Mouse (Mus musculus): ENCODE measurements around the gene Rab5b. TPM values are rescaled to one million over a fixed set of nuclear protein-coding genes. Genes with fewer than 3 reads are reported as not detected.
A peak's percentile ranks its signal among the peaks of the same experiment; 100 is the strongest.

Rab5b gene
- total and polyA plus RNA-seq, 2 experiments from 2014 or later = 51.2 to 75.3 TPM

GRCm38 (mm10) chr10:128695411-128695991 lies 563 bp downstream of the Rab5b start:
- no peak for ATAC-seq (ENCODE audit: insufficient read depth, low read depth)
- peak overlapping the region; percentile 95 for H3K27ac ChIP-seq (ENCODE audit: low read depth)
- no peak for TF ChIP-seq CTCF (IDR thresholded peaks at IDR 0.05; ENCODE audit: low read depth)
- TF ChIP-seq EP300 (IDR thresholded peaks at IDR 0.05; ENCODE audit: low read depth) = no peak
- H3K4me1 ChIP-seq (ENCODE audit: control insufficient read depth, insufficient read depth) = peaks cover 19% of the 10 kb centered on the region
- WGBS = under 1% methylated on average over 22 of the region's 22 CpGs
- no peaks in the 10 kb centered on the region for H3K9me3 ChIP-seq (replicated peaks; ENCODE audit: control insufficient read depth, low read length)
- peaks cover 11% of the 10 kb centered on the region for H3K36me3 ChIP-seq (replicated peaks; ENCODE audit: control insufficient read depth, insufficient read depth, low read length)
- H3K9ac ChIP-seq (replicated peaks; ENCODE audit: low read depth, low read length) = peak overlapping the region; percentile 86
- peak overlapping the region; percentile 84 for H3K4me2 ChIP-seq (ENCODE audit: low read depth, low read length)
- DNase-seq (ENCODE audit: low spot score) = no peak
- no peaks in the 10 kb centered on the region for H3K27me3 ChIP-seq (ENCODE audit: control insufficient read depth, insufficient read depth, low read length)
- H3K4me3 ChIP-seq (ENCODE audit: low read depth, low read length) = peak overlapping the region; percentile 76

DNA sequence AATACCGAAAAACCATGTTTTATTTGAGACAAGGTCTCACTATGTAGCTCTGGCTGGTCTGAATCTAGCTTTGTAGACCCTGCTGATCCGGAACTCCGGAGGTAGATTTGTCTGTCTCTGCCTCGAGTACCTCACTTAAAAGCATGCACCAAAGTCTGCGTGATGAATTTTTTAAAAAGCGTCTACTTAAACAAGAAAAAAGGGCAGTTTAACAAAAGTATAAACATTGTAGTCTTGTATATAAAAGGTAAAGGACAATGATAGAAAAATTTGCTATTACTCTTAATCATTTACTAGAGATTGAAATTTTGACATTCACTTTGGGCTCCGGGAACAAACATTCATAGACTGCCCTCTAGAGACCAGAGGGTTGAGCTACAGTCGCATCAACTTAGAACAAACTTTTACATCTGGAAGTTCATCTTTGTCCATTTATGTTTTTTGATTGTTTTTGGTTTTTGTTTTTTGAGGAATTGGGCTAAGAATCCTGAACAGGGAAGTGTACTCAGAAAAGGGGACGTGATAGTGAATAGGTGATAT lies 21.5 kb downstream of the Rab5b start:
- ATAC-seq (ENCODE audit: insufficient read depth, low read depth) (no peak), DNase-seq (ENCODE audit: low spot score) (peak; percentile 32)
- H3K27me3 ChIP-seq (ENCODE audit: control insufficient read depth, insufficient read depth, low read length) = no peaks in the 10 kb centered on the region
- peak overlapping the region; percentile 47; the same call in 1 of the 2 replicates for H3K9ac ChIP-seq (replicated peaks; ENCODE audit: low read depth, low read length)
- TF ChIP-seq CTCF (IDR thresholded peaks at IDR 0.05; ENCODE audit: low read depth) (peak; percentile 56), EP300 (IDR thresholded peaks at IDR 0.05; ENCODE audit: low read depth) (no peak)
- H3K27ac ChIP-seq (ENCODE audit: low read depth) = peak overlapping the region; percentile 66
- no peaks in the 10 kb centered on the region for H3K4me1 ChIP-seq (ENCODE audit: control insufficient read depth, insufficient read depth)
- H3K9me3 ChIP-seq (replicated peaks; ENCODE audit: control insufficient read depth, low read length) = no peaks in the 10 kb centered on the region
- peaks cover 4% of the 10 kb centered on the region for H3K36me3 ChIP-seq (replicated peaks; ENCODE audit: control insufficient read depth, insufficient read depth, low read length)
- 3% methylated on average over 9 of the region's 9 CpGs for WGBS
- H3K4me2 ChIP-seq (ENCODE audit: low read depth, low read length) = peak overlapping the region; percentile 83
- peak overlapping the region; percentile 74 for H3K4me3 ChIP-seq (ENCODE audit: low read depth, low read length)

- TF ChIP-seq EP300 (IDR thresholded peaks at IDR 0.05; ENCODE audit: low read depth) = no peak
- peak; percentile 76 for DNase-seq (ENCODE audit: low spot score)
- WGBS = under 1% methylated on average over 60 of the region's 60 CpGs
- Histone ChIP-seq H3K36me3 (replicated peaks; ENCODE audit: control insufficient read depth, insufficient read depth, low read length) (no peaks in the 10 kb centered on the region), H3K27ac (ENCODE audit: low read depth) (peak within 1 kb of the TSS; percentile 66), H3K9ac (replicated peaks; ENCODE audit: low read depth, low read length) (peak within 1 kb of the TSS; percentile 47; the same call in 1 of the 2 replicates), H3K9me3 (replicated peaks; ENCODE audit: control insufficient read depth, low read length) (no peaks in the 10 kb centered on the region), H3K4me2 (ENCODE audit: low read depth, low read length) (peak within 1 kb of the TSS; percentile 83), H3K4me1 (ENCODE audit: control insufficient read depth, insufficient read depth) (no peaks in the 10 kb centered on the region), H3K4me3 (ENCODE audit: low read depth, low read length) (peak within 1 kb of the TSS; percentile 74), H3K27me3 (ENCODE audit: control insufficient read depth, insufficient read depth, low read length) (no peaks in the 10 kb centered on the region)
- peak; percentile 94 for ATAC-seq (ENCODE audit: insufficient read depth, low read depth)
These were observed 22.1 kb downstream of the Rab5b start, which contains the start of gene Suox for GRCm38 (mm10) chr10:128673763-128674468. Suox (minus strand) TSS chr10:128674073.

DNA sequence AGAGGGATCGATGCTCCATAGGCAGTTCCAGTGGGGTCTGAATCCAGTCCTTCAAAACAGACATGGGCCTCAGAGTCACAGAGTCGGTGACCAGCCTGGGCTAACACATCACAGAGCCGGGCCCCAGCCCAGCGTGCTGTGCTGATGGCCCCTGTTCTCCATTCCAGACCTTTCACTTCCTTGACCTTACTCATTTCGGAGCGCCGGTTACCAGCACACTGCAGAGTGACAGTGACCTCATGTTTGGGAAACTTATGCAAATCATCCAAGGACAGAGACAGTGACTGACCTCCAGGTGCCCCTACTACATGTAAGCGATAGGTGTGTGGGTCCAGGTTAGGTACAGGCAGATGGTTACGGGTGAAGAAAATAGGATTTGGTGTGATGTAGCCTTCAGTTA lies 24.9 kb downstream of the Rab5b start:
- H3K9me3 ChIP-seq (replicated peaks; ENCODE audit: control insufficient read depth, low read length) = no peaks in the 10 kb centered on the region
- DNase-seq (ENCODE audit: low spot score) (no peak), ATAC-seq (ENCODE audit: insufficient read depth, low read depth) (no peak)
- no peak overlapping the region for H3K27ac ChIP-seq (ENCODE audit: low read depth)
- H3K36me3 ChIP-seq (replicated peaks; ENCODE audit: control insufficient read depth, insufficient read depth, low read length) = no peaks in the 10 kb centered on the region
- no peak overlapping the region for H3K4me3 ChIP-seq (ENCODE audit: low read depth, low read length)
- TF ChIP-seq EP300 (IDR thresholded peaks at IDR 0.05; ENCODE audit: low read depth) (no peak), CTCF (IDR thresholded peaks at IDR 0.05; ENCODE audit: low read depth) (no peak)
- no peaks in the 10 kb centered on the region for H3K27me3 ChIP-seq (ENCODE audit: control insufficient read depth, insufficient read depth, low read length)
- H3K4me2 ChIP-seq (ENCODE audit: low read depth, low read length) = no peak overlapping the region
- no peak overlapping the region for H3K9ac ChIP-seq (replicated peaks; ENCODE audit: low read depth, low read length)
- H3K4me1 ChIP-seq (ENCODE audit: control insufficient read depth, insufficient read depth) = no peaks in the 10 kb centered on the region
- 88% methylated on average over 9 of the region's 9 CpGs for WGBS

GRCm38 (mm10) chr10:128668790-128669672 lies 27.0 kb downstream of the Rab5b start:
- Histone ChIP-seq H3K9ac (replicated peaks; ENCODE audit: low read depth, low read length) (peak overlapping the region; percentile 64; the same call in 1 of the 2 replicates), H3K36me3 (replicated peaks; ENCODE audit: control insufficient read depth, insufficient read depth, low read length) (no peaks in the 10 kb centered on the region), H3K4me3 (ENCODE audit: low read depth, low read length) (peak overlapping the region; percentile 63), H3K27me3 (ENCODE audit: control insufficient read depth, insufficient read depth, low read length) (no peaks in the 10 kb centered on the region), H3K4me1 (ENCODE audit: control insufficient read depth, insufficient read depth) (no peaks in the 10 kb centered on the region), H3K27ac (ENCODE audit: low read depth) (no peak overlapping the region), H3K9me3 (replicated peaks; ENCODE audit: control insufficient read depth, low read length) (no peaks in the 10 kb centered on the region), H3K4me2 (ENCODE audit: low read depth, low read length) (peak overlapping the region; percentile 81)
- 2% methylated on average over 40 of the region's 42 CpGs for WGBS
- TF ChIP-seq CTCF (IDR thresholded peaks at IDR 0.05; ENCODE audit: low read depth) (no peak), EP300 (IDR thresholded peaks at IDR 0.05; ENCODE audit: low read depth) (no peak)
- DNase-seq (ENCODE audit: low spot score) (peak; percentile 9), ATAC-seq (ENCODE audit: insufficient read depth, low read depth) (no peak; the same call in 1 of the 2 replicates)
